Mouse (Mus musculus) urinary bladder, postnatal 36 days (tissue): ENCODE measurements at regions not wholly inside any gene's neighbourhood (a gene's known extent, or its start where the extent isn't known, plus 50 kb on each side); places are given as distances from the start of the nearest gene placed in this dataset.

Experiments used
- DNase-seq, 2 experiments: peaks; one replicate each; pipeline ENCODE4 v3.0.0; 2022; ENCODE audit warnings: low spot score in 2 of 2, mixed read lengths in 1 of 2

GRCm38 (mm10) chr14:106608341-106608927 lies 502.4 kb downstream of the Trim52 start:
- no peak for DNase-seq
